Mouse (Mus musculus) liver, adult 2 months (tissue): ENCODE results near the gene C8a.

Source experiments
- CTCF ChIP-seq: fragments of 200-500 bp; IDR thresholded peaks from 2 replicates; pipeline ENCODE4 v1.5.1; 2011; ENCODE audit warnings: low read depth, low read length, control low read depth
- POLR2A ChIP-seq: fragments of 200-500 bp; IDR thresholded peaks from 2 replicates; pipeline ENCODE4 v1.6.1; 2011; ENCODE audit warnings: low read length, control low read depth; ENCODE audit not compliant: insufficient read depth; ENCODE audit errors: extremely low read depth

GRCm38 (mm10) chr4:104857029-104857428 lies 19.2 kb downstream of the C8a start, which contains the start of gene Gm17662:
- TF ChIP-seq CTCF (no peak), POLR2A (no peak)
